Mouse (Mus musculus): Measurements from ENCODE around the gene Gal3st3. TPM values are rescaled to one million over a fixed set of nuclear protein-coding genes. Genes with fewer than 3 reads are reported as not detected.
"Not testable (repeated sequence)": the region's sequence is repeated elsewhere in the genome, so short reads cannot be mapped to it uniquely, and the experiment has no call there.

The Gal3st3 gene
- total RNA-seq, 2 experiments from 2014 or later, result not detected

DNA sequence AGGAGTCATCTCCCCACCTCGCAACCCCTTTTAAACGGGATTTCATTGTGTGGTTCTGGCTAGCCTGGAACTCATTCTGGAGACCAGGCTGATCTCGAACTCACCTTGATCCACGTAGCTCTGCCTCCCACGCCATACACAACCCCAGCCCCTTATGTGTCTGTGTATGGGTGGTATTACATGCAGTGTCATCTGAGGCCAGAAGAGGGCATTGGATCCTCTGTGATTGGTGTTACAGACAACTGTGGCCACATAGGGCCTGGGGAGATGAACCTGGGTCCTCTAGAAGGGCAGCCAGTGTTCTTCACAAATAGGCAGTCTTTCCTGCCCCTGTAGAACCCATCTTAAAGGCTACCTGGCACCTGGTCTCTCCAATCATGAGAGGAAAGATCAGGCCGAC is 8.1 kb downstream of the Gal3st3 start:
- no peak for ATAC-seq (replicated peaks; ENCODE audit: low FRiP score, poor library complexity, severe bottlenecking)

DNA sequence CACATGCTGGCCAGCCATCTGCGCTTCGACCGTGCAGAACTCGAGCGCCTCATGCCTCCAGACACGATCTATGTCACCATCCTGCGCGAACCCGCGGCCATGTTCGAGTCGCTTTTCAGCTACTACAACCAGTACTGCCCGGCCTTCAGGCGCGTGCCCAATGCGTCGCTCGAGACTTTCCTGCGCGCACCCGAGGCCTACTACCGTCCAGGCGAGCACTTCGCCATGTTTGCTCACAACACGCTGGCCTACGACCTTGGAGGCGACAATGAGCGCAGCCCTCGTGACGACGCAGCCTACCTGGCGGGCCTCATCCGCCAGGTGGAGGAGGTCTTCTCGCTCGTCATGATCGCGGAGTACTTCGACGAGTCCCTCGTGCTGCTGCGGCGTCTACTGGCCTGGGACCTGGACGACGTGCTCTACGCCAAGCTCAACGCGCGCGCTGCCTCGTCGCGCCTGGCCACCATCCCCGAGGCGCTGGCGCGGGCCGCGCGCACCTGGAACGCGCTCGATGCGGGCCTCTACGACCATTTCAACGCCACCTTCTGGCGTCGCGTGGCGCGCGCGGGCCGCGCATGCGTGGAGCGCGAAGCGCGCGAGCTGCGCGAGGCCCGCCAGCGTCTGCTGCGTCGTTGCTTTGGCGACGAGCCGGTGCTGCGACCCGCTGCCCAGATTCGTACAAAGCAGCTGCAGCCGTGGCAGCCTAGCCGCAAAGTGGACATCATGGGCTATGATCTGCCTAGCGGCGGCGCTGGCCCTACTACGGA is 9.0 kb downstream of the Gal3st3 start:
- ATAC-seq (replicated peaks; ENCODE audit: low FRiP score, poor library complexity, severe bottlenecking), result no peak

DNA sequence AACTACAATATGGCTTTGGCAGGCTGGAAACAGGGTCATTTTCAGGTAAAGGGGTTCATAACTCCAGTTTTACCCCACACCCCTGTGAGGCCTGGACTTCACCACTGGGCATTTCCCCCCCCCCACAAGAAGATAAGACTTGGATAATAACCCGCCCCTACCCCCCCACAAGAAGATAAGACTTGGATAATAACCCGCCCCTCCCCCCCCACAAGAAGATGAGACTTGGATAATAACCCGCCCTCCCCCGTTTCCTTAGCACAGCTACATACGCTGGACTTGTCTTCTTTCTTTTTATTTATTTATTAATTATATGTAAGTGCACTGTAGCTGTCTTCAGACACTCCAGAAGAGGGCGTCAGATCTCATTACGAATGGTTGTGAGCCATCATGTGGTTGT is 10.9 kb downstream of the Gal3st3 start:
- ATAC-seq (replicated peaks; ENCODE audit: low FRiP score, poor library complexity, severe bottlenecking), result no peak

DNA sequence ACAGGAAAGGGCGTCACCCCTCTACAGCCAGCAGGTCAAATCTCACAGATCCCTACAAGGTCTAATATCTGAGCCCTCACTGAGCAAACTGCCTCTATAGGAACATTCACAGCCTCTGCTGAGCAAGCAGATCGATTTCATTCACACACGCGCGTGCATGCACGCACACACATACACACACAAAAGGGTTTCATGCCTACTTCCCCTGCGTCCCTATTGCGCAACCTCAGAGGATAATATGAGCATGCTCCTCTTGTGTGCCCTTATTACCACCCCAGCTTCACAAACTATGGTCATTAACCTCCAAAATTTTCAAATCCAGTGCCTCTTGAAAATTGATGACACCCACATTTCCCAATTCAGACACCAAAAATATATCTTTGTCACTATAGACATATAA is 15.1 kb downstream of the Gal3st3 start:
- no peak for ATAC-seq (replicated peaks; ENCODE audit: low FRiP score, poor library complexity, severe bottlenecking)

DNA sequence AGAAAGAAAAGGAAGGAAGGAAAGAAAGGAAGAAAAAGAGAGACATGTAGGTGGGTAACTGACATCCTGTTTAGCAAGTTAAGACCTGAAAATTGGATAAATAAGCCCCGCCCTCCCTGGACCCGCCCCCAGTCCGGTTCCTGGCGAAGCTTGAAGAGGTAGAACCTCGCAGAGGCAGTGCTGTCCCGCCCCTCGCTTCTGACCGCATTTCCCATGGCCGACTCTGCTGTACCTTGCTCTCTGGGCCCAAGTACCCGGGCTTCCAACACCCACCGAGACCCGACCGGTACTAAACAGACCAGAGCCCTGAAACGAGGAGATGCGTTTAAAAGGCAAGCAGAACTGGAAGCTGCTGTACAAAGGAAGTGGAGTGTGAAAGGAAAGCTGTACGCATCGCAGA is 25.7 kb downstream of the Gal3st3 start:
- ATAC-seq (replicated peaks; ENCODE audit: low FRiP score, poor library complexity, severe bottlenecking), result no peak

DNA sequence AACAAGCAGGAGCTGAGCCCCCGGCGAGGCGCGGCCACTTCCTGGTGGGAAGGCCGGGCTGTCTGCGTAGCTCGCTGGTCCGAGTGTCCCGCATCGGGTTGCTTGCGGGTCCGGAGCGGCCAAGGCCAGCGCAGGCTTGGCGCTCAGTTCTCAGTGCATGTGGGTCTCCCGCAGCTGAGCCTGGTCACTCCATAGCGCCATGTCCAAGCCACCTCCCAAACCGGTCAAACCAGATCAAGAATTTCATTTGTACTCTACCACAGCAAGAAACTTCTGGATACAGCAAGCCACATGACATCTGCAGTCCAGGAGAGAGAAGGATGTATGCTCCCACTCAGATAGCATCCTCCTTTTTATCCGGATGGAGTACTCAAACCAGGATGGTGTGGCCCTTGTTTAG is 29.8 kb downstream of the Gal3st3 start:
- no peak for ATAC-seq (replicated peaks; ENCODE audit: low FRiP score, poor library complexity, severe bottlenecking)

DNA sequence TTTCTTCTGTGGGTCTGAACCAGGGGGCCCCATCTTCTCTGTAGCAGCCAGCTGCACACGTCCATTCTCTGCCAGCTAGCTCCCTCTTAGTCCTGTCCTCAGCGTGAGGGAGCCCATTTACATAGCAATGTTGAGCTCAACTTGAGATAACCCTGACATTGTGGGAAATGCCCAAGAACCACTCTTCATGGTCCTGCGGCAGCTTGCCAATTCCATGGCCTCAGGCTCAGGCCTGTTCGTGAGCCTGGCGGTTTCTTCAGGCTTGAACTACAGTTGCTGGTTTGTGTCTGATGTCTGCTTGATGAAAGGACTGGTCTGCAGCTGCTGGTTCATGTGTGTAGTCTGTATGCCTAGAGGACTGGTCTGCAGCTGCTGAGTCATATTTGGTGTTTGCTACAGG is 36.6 kb downstream of the Gal3st3 start:
- ATAC-seq (replicated peaks; ENCODE audit: low FRiP score, poor library complexity, severe bottlenecking), result no peak

DNA sequence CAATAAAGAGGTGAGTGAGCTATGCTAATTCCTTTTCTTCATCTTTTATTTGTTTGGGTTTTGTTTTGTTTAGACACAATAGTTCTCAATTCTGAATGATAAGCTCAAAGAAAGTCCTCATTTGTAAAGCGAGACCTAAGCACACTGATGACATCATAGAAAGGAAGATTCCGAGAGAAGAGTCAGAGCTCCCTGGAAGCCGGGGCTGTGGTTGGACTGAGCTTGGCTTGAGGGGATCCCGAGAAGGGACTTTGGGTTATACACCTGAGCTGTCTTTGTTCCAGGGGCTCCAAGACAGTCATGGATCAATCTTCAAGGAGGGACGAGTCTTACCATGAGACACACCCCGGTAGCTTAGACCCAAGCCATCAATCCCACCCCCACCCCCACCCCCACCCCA is 37.3 kb downstream of the Gal3st3 start, which contains the start of gene Catsper1:
Catsper1 (plus strand) TSS at position 301 of the 400 bp plus-strand sequence.
- ATAC-seq (replicated peaks; ENCODE audit: low FRiP score, poor library complexity, severe bottlenecking), result no peak

DNA sequence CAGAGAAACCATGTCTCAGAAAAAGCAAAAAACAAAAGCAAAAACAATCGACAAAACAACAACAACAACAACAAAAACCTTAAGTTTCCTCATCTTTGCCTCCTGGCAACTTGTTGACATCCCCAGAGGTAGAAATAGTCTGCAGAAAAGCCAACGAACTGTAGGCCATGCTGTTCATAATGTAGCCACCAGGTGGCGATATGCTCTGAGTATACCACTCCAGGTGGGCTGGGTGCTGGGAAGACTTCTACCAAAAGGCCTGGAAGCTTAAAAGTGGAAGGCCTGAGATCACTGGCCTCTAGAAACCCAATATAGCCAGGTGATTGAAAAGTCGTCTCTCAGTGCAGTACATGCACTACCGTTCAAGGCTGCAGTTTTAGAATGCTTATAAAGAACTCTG is 39.8 kb downstream of the Gal3st3 start:
- ATAC-seq (replicated peaks; ENCODE audit: low FRiP score, poor library complexity, severe bottlenecking), result peak; percentile 75

DNA sequence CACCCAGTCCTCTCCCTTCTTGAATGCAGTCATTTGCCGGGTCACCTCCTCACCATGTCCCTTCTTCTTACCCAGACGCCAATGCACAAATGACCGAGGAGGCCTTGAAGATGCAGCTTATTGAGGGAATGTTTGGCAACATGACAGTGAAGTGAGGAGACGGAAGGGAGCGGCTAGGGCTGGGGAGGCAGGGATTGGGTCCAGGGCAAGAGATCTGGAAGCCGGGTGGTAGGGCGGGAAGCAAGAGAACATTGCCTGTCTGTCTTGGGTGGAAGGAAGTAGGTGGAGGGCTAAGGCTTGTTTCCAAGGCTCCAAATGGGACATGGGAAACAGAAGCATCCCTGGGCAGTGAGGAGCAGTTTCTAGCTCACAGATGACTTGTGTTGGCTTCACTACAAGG is 43.2 kb downstream of the Gal3st3 start:
- ATAC-seq (replicated peaks; ENCODE audit: low FRiP score, poor library complexity, severe bottlenecking), result no peak

DNA sequence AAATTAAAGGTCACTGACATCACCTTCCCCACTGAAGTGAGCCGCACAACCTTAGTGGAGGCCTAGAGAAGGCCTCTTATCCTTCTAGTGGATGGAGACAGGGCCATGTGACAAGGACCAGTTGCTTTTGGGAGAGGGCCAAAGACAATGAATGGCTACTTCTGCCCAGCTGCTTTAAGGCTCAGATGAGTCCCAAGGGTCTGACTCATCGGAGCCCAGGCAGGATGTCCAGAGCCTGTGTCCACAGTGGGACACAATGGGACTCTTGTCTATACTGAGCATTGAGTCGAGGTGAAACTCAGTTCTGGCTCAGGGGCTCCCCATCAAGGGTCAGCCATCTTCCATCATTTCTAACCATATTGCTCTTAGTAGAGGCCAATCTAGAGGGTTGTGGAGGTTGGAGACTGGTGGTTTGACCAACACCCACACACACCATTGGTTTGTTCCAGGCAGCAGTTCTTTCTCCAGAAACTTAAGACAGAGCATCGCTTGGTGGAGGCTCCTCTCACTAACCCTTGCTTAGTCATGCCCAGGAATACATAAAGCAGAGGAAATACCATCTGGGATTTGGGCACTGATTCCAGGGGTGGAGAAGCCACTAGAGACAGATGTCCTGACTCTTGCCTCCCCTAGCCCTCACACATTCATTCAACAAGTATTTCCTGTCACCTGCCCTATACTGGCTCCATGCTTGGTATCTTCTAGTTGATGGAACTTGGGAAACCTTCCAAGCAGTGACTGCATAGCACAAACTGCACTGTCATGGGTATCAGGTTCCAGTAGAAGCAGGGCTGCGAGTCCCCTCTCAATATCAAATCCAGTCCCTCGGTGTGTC is 47.4 kb downstream of the Gal3st3 start:
- ATAC-seq (replicated peaks; ENCODE audit: low FRiP score, poor library complexity, severe bottlenecking), result no peak

DNA sequence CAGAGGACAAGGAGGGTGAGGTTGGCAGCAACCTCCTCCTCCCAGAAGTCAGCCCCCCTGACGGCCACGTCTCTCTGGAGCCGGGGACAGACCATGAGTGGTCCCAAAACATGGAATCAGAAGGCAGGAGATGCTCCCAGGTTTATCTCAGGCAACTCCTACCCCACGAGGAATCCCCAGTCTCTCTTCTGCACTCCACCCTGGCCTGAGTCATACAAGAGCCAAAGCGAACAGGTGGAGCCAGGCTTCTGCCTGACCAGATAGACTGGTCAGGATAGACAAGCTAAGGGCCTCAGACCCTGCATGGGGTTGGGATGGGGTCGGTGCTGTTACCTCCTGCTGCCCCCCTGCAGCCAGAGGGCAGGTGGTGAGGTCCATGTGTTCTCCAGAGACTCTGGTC is 49.9 kb downstream of the Gal3st3 start:
- ATAC-seq (replicated peaks; ENCODE audit: low FRiP score, poor library complexity, severe bottlenecking), result no peak

DNA sequence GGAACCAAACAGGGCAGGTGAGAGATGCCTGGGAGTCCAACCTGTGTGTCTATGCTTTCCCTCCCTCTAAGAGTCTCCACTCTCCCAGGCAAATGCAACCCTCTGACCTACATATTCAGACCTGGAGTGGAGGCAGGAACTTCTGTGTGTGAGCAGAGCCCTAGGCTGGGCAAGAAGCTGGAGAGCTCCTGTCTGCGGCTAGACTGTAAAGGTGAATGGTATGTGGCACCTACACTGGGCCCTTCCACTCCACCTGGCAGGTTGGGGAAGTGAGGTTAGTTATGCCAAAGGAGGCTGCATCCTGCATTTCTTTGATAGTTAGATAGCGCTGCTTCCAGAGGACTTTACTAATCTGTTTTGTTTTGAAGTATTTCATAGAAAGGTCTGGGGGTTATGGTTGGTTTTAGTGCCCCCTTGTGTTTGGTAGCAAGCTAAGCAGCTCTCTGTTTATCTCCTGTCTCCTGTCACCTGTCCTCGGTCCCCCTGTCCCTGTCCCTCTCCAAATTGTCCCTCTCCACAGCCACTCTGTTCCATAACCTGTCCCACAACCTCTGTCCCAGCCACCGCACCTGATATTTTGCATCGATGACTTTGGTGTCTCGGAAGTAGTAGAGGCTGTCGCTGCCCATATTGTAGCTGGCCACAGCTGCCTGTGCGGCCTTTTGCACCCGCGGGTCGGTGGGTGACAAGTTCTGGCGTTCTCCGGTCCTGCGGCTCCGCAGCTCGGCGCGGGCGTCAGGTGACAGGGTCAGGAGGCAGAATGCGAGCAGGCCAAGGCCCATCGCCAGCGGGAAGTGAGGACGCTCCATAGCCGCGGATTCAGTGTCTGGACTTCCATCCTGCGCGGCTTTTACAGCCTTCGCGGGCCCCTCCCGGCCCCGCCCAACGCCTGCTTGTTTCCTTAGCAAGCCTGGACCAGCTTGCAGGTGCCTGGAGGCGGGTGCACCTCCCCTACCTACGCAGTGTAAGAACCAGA is 50.7 kb downstream of the Gal3st3 start:
- ATAC-seq (replicated peaks; ENCODE audit: low FRiP score, poor library complexity, severe bottlenecking), result no peak

DNA sequence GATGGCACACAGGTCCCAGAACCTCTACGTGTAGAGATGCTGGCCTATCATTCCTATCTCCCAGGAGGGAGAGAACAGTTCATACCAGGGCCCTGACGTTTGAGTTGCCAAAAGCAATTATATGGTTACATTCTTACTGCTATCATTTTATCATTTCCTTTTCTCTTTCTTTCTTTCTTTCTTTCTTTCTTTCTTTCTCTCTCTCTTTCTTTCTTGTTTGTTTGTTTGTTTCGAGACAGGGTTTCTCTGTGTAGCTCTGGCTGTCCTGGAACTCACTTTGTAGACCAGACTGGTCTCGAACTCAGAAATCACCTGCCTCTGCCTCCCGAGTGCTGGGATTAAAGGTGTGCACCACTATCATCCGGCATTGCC is 51.4 kb downstream of the Gal3st3 start, which contains the start of gene Cst6:
Cst6 (minus strand) TSS at position 73 of the 372 bp plus-strand sequence.
- ATAC-seq (replicated peaks; ENCODE audit: low FRiP score, poor library complexity, severe bottlenecking), result not testable (repeated sequence)

DNA sequence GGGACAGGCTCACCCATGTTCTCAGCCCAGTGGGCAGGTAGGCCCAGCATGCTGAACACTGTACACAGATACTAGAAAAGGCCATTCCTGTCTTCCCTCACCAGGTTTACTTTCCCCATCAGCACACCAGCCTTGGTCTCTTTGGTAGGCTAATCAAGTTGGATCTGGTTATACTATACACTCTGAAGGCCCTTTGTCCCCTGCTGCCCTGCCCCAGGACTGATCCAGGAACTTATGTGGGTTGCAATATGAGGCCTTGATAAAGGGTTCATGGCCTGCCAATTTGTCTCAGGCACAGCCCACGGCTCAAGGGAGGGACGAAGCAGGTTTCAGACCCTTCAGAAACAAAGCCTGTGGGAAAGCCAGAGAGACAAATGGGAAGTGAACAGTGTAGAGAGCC is 55.5 kb downstream of the Gal3st3 start:
- no peak for ATAC-seq (replicated peaks; ENCODE audit: low FRiP score, poor library complexity, severe bottlenecking)

DNA sequence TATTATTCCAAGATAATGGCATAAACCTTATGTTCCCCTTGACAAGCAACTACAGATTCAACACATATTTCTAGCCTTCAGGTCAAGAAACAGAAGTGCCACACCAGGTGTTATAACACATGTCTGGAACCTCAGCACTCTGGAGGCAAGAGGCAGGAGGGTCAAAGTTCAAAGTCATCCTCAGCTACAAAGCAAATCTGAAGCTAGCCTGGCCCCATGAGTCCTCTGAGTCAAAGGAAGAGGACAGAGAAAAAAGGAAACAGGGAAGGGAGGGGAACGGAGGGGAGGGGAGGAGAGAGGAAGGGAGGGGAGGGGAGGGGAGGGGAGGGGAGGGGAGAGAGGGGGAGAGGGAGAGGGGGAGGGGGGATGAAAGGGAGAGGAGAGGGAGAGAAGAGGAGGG is 57.9 kb downstream of the Gal3st3 start:
- ATAC-seq (replicated peaks; ENCODE audit: low FRiP score, poor library complexity, severe bottlenecking), result no peak
